Mouse (Mus musculus): ENCODE measurements around the gene Slc25a33. TPM values are rescaled to one million over a fixed set of nuclear protein-coding genes. Genes with fewer than 3 reads are reported as not detected.
A peak's percentile ranks its signal among the peaks of the same experiment; 100 is the strongest.
"Not testable (repeated sequence)": the region's sequence is repeated elsewhere in the genome, so short reads cannot be mapped to it uniquely, and the experiment has no call there.

Slc25a33 gene
- 13.9 and 14.2 TPM in 2 replicates for polyA plus RNA-seq (2015; fragmentation: Nextera tagmentation; extraction: Ambion mirVana)

DNA sequence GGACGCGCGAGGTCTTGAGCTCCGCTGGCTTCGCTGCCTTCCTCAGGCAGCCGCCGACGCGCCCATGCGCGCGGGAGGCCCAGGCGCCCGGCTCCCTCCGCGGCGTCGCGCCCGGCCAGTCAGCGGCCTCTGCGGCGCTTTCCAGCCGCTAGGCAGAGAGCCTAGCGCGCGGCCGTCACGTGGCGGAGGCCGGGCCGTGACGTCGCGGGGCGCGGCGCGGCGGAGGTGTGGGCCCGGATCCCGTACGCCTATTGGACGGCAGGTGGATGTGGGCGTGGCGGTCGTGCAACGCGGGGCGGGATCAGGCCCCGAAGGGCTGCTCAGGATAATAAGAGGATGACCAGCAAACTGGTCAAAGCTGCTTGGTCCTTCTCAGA, at the start of gene Slc25a33:
Slc25a33 (minus strand) TSS at position 184 of the 377 bp plus-strand sequence.
- Histone ChIP-seq H3K27me3 (ENCODE audit: insufficient read depth, low read length) (no peaks in the 10 kb centered on the region), H3K4me2 (replicated peaks; ENCODE audit: low read depth, low read length) (peak within 1 kb of the TSS; percentile 100), H3K4me3 (ENCODE audit: low read length) (peak within 1 kb of the TSS; percentile 77), H3K27ac (ENCODE audit: low read length) (peak within 1 kb of the TSS; percentile 77), H3K36me3 (ENCODE audit: insufficient read depth, low read length) (no peaks in the 10 kb centered on the region), H3K4me1 (ENCODE audit: insufficient read depth, low read length) (peaks cover 31% of the 10 kb centered on the region), H3K9me3 (ENCODE audit: low read length) (no peaks in the 10 kb centered on the region), H3K9ac (replicated peaks; ENCODE audit: low read length) (peak within 1 kb of the TSS; percentile 82)
- peak; percentile 97 for ATAC-seq (ENCODE audit: low FRiP score, low TSS enrichment)
- WGBS: 0% methylated on average over 38 of the region's 51 CpGs

DNA sequence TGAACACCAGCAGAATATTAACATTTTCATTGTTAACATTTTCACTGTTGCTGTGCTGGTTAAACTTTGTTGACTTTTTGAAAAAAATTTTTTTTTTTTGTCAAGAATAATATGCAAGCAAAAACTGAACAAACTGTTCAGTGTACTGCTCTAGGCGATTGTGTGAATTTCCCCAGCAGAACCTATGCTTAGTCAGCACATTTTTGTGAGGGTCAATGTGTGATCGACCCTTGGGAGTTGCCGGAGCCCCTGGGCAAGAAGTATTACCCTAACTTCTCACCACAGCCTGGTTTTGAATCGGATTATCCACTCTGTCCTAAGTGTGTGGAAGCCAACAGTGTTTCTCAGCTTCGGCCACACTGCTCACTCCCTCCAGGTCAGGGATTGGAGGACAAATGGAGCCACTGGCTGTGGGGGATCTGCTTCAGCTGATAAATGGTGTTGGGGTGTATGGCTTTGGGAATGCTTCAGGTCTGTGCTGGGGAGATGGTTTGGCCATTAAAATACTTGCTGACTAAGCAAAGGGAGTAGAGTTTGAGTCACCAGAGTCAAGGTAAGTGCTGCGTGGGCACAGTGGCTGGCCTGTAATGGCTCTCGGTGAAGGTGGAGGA, 48.6 kb upstream of the Slc25a33 start:
- Histone ChIP-seq H3K9me3 (ENCODE audit: low read length) (no peaks in the 10 kb centered on the region), H3K4me1 (ENCODE audit: insufficient read depth, low read length) (peaks cover 15% of the 10 kb centered on the region), H3K4me2 (replicated peaks; ENCODE audit: low read depth, low read length) (no peak overlapping the region), H3K27ac (ENCODE audit: low read length) (no peak overlapping the region), H3K4me3 (ENCODE audit: low read length) (no peak overlapping the region), H3K27me3 (ENCODE audit: insufficient read depth, low read length) (no peaks in the 10 kb centered on the region), H3K9ac (replicated peaks; ENCODE audit: low read length) (no peak overlapping the region), H3K36me3 (ENCODE audit: insufficient read depth, low read length) (no peaks in the 10 kb centered on the region)
- no peak for ATAC-seq (ENCODE audit: low FRiP score, low TSS enrichment)
- WGBS: 55% methylated on average over 7 of the region's 7 CpGs

DNA sequence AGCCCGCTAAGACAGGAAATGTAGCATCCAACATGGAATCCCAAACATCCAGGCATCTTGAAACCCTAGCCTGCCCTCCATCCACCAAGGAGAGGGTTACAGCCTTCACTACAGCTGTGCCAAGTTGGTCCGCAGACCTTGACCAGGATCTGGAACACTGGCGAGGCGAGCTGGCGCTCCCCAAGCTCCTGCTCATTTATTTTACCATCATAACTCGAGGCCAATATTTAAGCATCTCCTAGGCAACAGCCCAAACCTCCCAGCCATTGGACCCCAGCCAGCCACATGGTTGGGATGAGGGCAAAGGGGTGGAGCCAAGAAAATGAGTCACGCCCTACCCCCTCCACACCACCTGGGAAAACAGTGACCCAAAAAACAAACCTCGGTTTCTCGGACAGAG, 48.0 kb upstream of the Slc25a33 start:
- no peak overlapping the region for H3K4me3 ChIP-seq (ENCODE audit: low read length)
- H3K27me3 ChIP-seq (ENCODE audit: insufficient read depth, low read length): no peaks in the 10 kb centered on the region
- peak; percentile 72; the same call in 1 of the 2 replicates for ATAC-seq (ENCODE audit: low FRiP score, low TSS enrichment)
- WGBS: 26% methylated on average over 9 of the region's 9 CpGs
- no peaks in the 10 kb centered on the region for H3K9me3 ChIP-seq (ENCODE audit: low read length)
- H3K27ac ChIP-seq (ENCODE audit: low read length): 0 out of 2 replicates have a peak overlapping the region, but pooled peaks have one; percentile 8
- H3K36me3 ChIP-seq (ENCODE audit: insufficient read depth, low read length): no peaks in the 10 kb centered on the region
- H3K4me2 ChIP-seq (replicated peaks; ENCODE audit: low read depth, low read length): 0 out of 2 replicates have a peak overlapping the region, but pooled peaks have one; percentile 11
- peaks cover 15% of the 10 kb centered on the region for H3K4me1 ChIP-seq (ENCODE audit: insufficient read depth, low read length)
- H3K9ac ChIP-seq (replicated peaks; ENCODE audit: low read length): no peak overlapping the region

DNA sequence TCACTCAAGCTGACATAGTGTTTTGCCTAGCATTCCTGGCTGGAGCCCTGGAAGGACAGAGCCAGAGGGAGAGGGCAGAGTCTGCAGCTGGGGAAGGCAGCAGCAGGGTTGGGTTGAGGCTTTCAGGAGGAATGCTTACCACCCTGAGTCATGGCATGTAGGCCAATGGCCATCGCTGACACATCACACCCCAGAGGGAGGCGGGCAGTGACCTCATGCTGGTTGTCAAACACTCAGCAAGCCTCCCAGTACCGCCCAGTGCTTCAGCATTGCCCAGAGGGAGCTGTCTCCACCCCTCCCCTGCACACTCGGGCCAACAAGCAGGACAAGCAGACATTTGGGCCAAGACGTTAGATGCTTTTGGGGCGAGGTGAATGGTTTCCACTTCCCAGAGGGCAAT, 46.5 kb upstream of the Slc25a33 start:
- Histone ChIP-seq H3K27ac (ENCODE audit: low read length) (no peak overlapping the region), H3K4me2 (replicated peaks; ENCODE audit: low read depth, low read length) (no peak overlapping the region), H3K27me3 (ENCODE audit: insufficient read depth, low read length) (no peaks in the 10 kb centered on the region), H3K9ac (replicated peaks; ENCODE audit: low read length) (no peak overlapping the region), H3K36me3 (ENCODE audit: insufficient read depth, low read length) (no peaks in the 10 kb centered on the region), H3K4me1 (ENCODE audit: insufficient read depth, low read length) (peaks cover 15% of the 10 kb centered on the region), H3K9me3 (ENCODE audit: low read length) (no peaks in the 10 kb centered on the region), H3K4me3 (ENCODE audit: low read length) (no peak overlapping the region)
- ATAC-seq (ENCODE audit: low FRiP score, low TSS enrichment): no peak
- WGBS: 42% methylated on average over 6 of the region's 6 CpGs

DNA sequence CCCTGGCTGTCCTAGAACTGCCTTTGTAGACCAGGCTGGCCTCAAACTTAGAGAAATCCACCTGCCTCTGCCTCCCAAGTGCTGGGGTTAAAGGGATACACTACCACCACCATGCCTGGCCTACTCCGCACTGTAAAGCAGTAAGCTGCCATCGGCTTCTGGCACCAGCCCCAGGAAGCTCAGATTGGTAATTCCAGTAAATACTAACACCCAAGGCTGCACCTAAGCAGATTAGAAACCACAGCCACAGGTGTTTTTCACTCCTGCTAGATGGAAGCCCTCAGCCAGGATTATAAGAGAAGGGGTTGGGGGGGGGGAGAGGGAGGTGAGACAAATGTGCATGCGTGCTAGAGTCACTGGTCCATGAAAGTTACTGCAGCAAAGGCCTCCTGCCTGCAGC, 45.1 kb upstream of the Slc25a33 start:
- H3K4me3 ChIP-seq (ENCODE audit: low read length): no peak overlapping the region
- H3K27ac ChIP-seq (ENCODE audit: low read length): no peak overlapping the region
- H3K9me3 ChIP-seq (ENCODE audit: low read length): no peaks in the 10 kb centered on the region
- ATAC-seq (ENCODE audit: low FRiP score, low TSS enrichment): no peak
- 68% methylated on average over 3 of the region's 3 CpGs for WGBS
- no peaks in the 10 kb centered on the region for H3K27me3 ChIP-seq (ENCODE audit: insufficient read depth, low read length)
- peaks cover 15% of the 10 kb centered on the region for H3K4me1 ChIP-seq (ENCODE audit: insufficient read depth, low read length)
- no peak overlapping the region for H3K4me2 ChIP-seq (replicated peaks; ENCODE audit: low read depth, low read length)
- no peaks in the 10 kb centered on the region for H3K36me3 ChIP-seq (ENCODE audit: insufficient read depth, low read length)
- no peak overlapping the region for H3K9ac ChIP-seq (replicated peaks; ENCODE audit: low read length)

DNA sequence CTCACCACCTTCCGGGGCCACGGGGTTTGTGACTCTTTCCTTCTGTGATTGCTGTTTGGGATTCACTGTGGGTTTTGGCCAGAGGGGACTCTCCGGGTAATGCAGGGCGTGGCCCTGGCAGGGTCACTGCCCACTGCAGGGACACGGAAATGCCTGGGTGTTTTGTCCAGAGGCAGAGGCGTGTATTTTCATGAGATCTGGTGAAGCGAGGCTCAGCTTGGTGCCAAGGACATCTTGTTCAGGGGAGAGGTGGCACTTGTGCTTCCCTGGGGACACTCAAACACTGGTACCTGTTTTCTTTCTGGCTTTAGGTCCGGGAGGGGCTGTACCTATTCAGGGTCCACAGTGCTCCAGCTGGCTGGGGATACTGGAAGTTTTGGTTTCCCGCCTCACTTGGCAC, 42.5 kb upstream of the Slc25a33 start:
- H3K4me2 ChIP-seq (replicated peaks; ENCODE audit: low read depth, low read length): no peak overlapping the region
- H3K4me1 ChIP-seq (ENCODE audit: insufficient read depth, low read length): peaks cover 11% of the 10 kb centered on the region
- no peaks in the 10 kb centered on the region for H3K36me3 ChIP-seq (ENCODE audit: insufficient read depth, low read length)
- no peak overlapping the region for H3K9ac ChIP-seq (replicated peaks; ENCODE audit: low read length)
- no peak overlapping the region for H3K4me3 ChIP-seq (ENCODE audit: low read length)
- H3K27ac ChIP-seq (ENCODE audit: low read length): no peak overlapping the region
- 84% methylated on average over 9 of the region's 9 CpGs for WGBS
- H3K27me3 ChIP-seq (ENCODE audit: insufficient read depth, low read length): no peaks in the 10 kb centered on the region
- H3K9me3 ChIP-seq (ENCODE audit: low read length): no peaks in the 10 kb centered on the region
- no peak for ATAC-seq (ENCODE audit: low FRiP score, low TSS enrichment)

DNA sequence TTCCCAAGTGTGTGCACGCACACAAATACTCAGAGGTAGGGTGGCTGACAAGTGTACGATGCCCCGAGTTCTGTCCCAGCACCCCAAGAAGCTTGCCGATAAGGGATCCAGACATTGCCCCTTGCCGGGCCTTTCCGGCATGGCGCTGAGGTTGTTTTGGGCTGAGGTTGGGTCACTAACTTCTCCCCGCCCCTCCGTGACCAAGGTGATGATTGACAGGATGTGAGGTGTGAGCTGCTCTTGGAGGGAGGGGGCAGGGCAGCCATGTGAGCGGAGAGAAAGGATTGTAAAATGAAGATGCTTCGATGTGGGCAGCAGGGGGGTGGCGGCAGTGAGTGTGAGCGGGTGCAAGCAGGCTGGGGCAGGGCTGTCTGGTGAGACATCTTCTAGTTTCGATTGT, 41.5 kb upstream of the Slc25a33 start:
- Histone ChIP-seq H3K9me3 (ENCODE audit: low read length) (no peaks in the 10 kb centered on the region), H3K4me2 (replicated peaks; ENCODE audit: low read depth, low read length) (no peak overlapping the region), H3K27me3 (ENCODE audit: insufficient read depth, low read length) (no peaks in the 10 kb centered on the region; the same call in 1 of the 2 replicates), H3K27ac (ENCODE audit: low read length) (no peak overlapping the region), H3K4me3 (ENCODE audit: low read length) (no peak overlapping the region), H3K9ac (replicated peaks; ENCODE audit: low read length) (no peak overlapping the region), H3K36me3 (ENCODE audit: insufficient read depth, low read length) (no peaks in the 10 kb centered on the region), H3K4me1 (ENCODE audit: insufficient read depth, low read length) (peaks cover 4% of the 10 kb centered on the region; the same call in 1 of the 2 replicates)
- WGBS: 91% methylated on average over 14 of the region's 14 CpGs
- no peak for ATAC-seq (ENCODE audit: low FRiP score, low TSS enrichment)

DNA sequence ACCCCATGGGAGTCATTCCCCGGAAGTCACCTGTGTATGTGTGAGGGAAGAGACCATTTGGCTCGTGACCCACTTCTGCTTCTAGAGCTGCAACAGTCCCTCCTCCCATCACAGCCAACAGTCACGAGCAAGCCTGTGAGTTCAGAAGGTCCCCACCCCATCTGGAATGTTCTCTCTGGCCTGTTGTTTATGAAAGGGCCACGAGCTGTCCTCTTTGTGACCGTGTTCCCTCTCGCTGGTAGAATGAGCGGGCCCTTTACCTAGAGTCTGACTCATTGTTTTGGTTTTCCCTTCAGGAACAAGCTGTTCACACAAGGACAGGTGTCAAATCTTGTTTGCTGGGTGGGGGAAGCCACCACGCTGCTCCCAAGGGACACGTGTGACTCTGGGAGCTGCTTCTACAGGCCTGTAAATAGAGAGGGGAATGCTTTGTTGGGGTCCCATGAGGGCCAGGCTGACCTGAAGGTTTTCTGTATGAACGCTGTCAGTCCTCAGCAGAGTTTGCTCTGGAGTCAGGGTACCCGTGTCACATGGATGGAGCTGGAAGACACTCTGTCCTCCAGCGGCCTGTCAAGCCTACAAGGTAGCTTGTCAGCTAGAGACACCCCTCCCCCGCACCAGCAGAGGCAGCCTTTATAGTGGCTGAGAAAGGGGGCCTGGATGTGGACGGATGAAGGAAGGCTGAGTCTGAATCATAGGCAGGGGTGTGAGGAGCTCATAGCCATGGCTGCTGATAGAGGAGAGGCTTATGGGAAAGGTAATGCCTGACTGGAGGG, 39.5 kb upstream of the Slc25a33 start:
- H3K4me3 ChIP-seq (ENCODE audit: low read length): no peak overlapping the region
- peaks cover 6% of the 10 kb centered on the region for H3K4me1 ChIP-seq (ENCODE audit: insufficient read depth, low read length)
- ATAC-seq (ENCODE audit: low FRiP score, low TSS enrichment): no peak
- no peaks in the 10 kb centered on the region for H3K9me3 ChIP-seq (ENCODE audit: low read length)
- H3K27ac ChIP-seq (ENCODE audit: low read length): no peak overlapping the region
- WGBS: 49% methylated on average over 14 of the region's 14 CpGs
- H3K36me3 ChIP-seq (ENCODE audit: insufficient read depth, low read length): no peaks in the 10 kb centered on the region
- H3K4me2 ChIP-seq (replicated peaks; ENCODE audit: low read depth, low read length): no peak overlapping the region
- H3K9ac ChIP-seq (replicated peaks; ENCODE audit: low read length): no peak overlapping the region
- H3K27me3 ChIP-seq (ENCODE audit: insufficient read depth, low read length): no peaks in the 10 kb centered on the region; the same call in 1 of the 2 replicates

DNA sequence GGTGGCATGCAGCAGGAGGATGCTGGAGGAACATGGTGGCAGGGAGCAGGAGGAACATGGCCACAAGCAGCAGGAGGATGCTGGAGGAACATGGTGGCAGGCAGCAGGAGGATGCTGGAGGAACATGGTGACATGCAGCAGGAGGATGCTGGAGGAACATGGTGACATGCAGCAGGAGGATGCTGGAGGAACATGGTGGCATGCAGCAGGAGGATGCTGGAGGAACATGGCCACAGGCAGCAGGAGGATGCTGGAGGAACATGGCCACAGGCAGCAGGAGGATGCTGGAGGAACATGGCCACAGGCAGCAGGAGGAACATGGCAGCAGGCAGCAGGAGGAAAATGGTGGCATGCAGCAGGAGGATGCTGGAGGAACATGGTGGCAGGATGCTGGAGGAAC, 36.3 kb upstream of the Slc25a33 start:
- H3K9me3 ChIP-seq (ENCODE audit: low read length); H3K27me3 ChIP-seq (ENCODE audit: insufficient read depth, low read length); H3K27ac ChIP-seq (ENCODE audit: low read length); H3K36me3 ChIP-seq (ENCODE audit: insufficient read depth, low read length); H3K4me2 ChIP-seq (replicated peaks; ENCODE audit: low read depth, low read length); ATAC-seq (ENCODE audit: low FRiP score, low TSS enrichment); H3K4me3 ChIP-seq (ENCODE audit: low read length); H3K9ac ChIP-seq (replicated peaks; ENCODE audit: low read length): not testable (repeated sequence)
- H3K4me1 ChIP-seq (ENCODE audit: insufficient read depth, low read length): peaks cover 14% of the 10 kb centered on the region

Measured in kidney, embryonic 16.5 days (tissue).